Mouse (Mus musculus) ovary, postnatal 36 days (tissue): ENCODE results near the gene 1700017D01Rik.
"Not testable (repeated sequence)": the region's sequence is repeated elsewhere in the genome, so short reads cannot be mapped to it uniquely, and the experiment has no call there.

ENCODE experiments used
- DNase-seq: peaks from one replicate; pipeline ENCODE4 v3.0.0; 2022; ENCODE audit warnings: low spot score, mixed read lengths

Gene 1700017D01Rik

DNA sequence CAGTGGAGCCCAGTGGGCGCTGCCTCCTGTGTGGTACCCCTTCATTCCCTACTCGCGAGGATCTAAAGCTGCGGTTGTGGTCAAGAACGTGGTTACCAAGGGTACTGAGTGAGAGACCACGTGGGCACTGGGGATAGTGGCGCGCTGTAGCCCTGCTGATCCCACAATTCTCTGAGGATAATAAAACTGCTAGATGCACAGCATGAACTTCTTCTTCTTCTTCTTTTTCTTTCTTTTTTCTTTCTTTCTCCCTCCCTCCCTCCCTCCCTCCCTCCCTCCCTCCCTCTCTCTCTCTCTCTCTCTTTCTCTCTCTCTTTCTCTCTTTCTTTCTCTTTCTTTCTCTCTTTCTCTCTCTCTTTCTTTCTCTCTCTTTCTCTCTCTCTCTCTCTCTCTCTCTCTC is at the start of gene 1700017D01Rik:
Gene 1700017D01Rik, minus strand, starts transcription at position 101 of the 400 bp plus-strand sequence.
- DNase-seq, result not testable (repeated sequence)

DNA sequence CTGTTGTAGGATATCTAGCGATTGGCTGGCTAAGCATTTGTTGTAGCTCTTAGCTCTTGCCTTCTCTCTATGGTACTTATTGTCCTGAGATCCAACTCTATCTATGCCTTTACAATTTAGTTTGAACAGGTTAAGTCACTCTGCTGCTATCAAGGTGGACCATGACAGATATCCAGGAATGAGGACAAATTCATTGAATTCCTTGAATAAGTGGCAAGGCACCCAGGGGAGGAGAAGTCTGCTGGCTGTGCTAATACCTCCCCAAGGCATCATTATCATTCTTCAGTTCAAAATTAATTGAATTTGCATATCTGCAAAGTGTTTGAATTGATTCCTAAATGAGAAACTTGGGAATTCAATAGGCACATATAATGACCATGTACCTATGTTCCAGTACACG is 46.8 kb upstream of the 1700017D01Rik start:
- DNase-seq, result no peak

GRCm38 (mm10) chr19:11165172-11165571 is 34.5 kb upstream of the 1700017D01Rik start, which contains the start of gene 1700025F22Rik:
TSS of gene 1700025F22Rik (minus strand) at chr19:11165320.
- peak; percentile 9 for DNase-seq

- DNase-seq, result not testable (repeated sequence)
Measured at GRCm38 (mm10) chr19:11157890-11158289, 27.2 kb upstream of the 1700017D01Rik start.

DNA sequence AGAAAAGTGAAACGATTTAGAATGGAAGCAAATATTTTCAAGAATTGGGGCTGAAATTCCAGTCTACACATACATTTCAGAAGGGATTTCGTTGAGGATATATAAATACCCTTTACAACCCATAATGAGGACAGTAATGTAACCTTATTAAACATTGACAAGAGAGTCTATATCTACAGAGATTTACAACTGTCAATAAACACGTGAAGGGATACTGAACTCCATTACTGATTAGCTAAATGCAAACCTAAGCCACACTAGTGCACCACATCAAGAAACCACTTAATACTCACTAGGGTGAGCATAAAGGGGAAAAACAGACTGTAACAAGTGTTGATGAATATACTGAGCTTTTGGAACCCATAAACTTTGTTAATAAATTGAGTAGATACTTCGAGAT is 4.7 kb upstream of the 1700017D01Rik start:
- DNase-seq, result no peak

- no peak for DNase-seq
Measured at GRCm38 (mm10) chr19:11134852-11135251, 4.2 kb upstream of the 1700017D01Rik start.

DNA sequence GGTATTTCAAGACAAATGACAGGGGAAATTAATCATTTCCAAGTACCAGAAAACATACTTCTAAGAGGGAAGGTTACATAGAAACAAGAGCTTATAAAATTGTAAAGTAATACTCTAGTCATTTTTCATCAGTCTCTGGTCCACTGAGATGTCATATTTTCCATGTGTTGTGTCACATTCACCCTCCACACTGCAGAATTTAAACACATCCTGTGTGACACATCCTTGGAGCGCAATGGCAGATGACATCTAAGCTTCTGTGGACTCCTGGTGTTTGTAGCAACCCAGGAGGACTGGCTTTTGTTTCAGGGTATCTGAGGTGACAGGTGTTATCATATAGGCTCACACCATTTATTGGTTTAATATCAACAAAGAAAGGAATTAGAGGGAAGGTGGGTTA is 974 bp downstream of the 1700017D01Rik start:
- DNase-seq, result no peak

- DNase-seq, result peak; percentile 23
Measured at GRCm38 (mm10) chr19:11121016-11121420, 9.7 kb downstream of the 1700017D01Rik start.

- DNase-seq, result no peak
Measured at GRCm38 (mm10) chr19:11119338-11119737, 11.3 kb downstream of the 1700017D01Rik start.

DNA sequence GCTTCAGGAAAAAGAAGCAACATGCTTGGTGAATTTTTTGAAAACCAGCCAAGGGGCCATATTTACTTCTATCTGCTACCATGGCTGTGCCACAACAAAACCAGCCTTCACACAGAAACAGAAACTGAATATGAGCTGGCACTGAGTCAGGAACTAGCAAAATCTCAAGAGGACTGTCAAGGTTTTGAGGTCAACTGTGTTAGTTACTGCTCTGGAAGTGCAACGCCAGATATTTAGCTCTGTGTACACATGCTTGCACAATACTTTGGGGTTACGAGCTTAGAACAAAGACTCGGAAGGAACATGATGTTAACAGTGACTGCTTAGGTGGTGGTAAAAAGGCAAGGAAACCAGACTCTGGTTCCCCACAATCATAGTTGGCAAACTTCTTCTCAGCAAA is 22.9 kb downstream of the 1700017D01Rik start:
- no peak for DNase-seq

- DNase-seq, result no peak
Measured at GRCm38 (mm10) chr19:11101880-11102279, 28.8 kb downstream of the 1700017D01Rik start.

- no peak for DNase-seq
Measured at GRCm38 (mm10) chr19:11098401-11098800, 32.3 kb downstream of the 1700017D01Rik start.

- peak; percentile 11 for DNase-seq
Measured at GRCm38 (mm10) chr19:11092131-11092530, 38.5 kb downstream of the 1700017D01Rik start.

GRCm38 (mm10) chr19:11080934-11081333 is 49.7 kb downstream of the 1700017D01Rik start, which contains the start of gene Ms4a8a:
TSS of gene Ms4a8a (minus strand) at chr19:11081102.
- DNase-seq, result no peak

DNA sequence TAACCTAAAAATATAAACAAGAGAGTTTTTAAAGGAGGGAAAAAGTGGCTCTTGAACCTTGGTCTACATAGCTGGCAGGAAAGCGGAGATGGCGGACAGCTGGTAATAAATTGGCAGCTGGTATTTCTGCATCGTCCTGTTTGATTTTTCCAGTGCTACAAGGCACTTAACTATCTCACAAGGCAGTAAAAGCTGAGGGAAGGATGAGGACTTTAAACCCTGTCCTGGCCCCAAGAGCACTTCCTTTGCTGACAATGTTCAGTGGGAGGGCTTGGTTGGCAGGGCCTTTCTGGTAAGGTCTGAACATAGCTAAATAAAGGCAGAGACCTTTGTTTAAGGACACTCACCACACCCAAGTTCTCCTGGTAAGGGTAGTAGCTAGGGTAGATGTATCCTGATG is 60.3 kb downstream of the 1700017D01Rik start:
- no peak for DNase-seq

DNA sequence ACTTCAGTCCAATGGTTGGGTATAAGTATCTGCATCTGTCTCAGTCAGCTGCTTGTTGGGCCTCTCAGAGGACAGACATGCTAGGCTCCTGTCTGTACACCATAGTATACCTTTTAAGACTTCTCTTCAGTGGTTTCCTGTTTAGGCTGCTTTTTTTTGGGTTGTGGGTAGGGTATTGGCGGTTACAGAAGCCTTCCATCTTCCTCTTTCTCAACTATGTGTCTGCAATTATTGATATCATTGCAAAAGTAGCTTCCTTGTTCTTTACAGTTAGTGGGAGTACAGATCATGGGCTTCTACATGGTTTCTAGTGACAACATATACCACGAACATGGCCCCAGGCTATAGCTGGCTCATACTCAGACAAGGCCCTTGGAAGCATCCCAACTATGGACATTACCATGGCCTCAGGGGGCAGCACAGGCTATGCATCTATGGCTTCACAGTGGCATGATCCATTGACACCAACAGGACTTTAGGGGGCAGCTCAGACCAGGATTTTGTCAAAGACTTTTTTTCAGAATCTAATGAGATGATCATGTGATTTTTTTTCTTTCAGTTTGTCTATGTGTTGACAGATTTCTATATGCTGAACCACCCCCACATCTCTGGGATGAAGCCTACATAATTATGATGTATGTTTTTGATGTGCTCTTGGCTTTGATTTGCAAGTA is 65.3 kb downstream of the 1700017D01Rik start:
- no peak for DNase-seq

DNA sequence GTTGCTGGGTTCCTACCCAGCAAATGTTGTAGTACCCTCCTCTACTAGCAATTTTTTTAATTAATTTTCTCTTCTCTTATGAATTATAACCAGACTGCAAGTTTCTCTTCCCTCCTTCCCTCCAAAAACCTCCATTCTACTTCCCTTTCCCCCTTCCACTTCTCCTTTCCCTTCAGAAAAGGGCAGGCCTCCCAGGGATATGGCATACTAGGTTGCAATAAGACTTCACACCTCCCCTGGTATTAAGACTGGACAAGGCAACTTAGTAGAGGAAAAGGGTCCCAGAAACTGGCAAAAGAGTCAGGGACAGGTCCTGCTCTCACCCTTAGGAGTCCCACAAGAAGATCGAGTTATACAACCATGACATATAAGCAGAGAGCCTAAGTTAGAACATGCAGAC is 69.8 kb downstream of the 1700017D01Rik start:
- DNase-seq, result no peak

GRCm38 (mm10) chr19:11059967-11060366 is 70.7 kb downstream of the 1700017D01Rik start:
- DNase-seq, result no peak

DNA sequence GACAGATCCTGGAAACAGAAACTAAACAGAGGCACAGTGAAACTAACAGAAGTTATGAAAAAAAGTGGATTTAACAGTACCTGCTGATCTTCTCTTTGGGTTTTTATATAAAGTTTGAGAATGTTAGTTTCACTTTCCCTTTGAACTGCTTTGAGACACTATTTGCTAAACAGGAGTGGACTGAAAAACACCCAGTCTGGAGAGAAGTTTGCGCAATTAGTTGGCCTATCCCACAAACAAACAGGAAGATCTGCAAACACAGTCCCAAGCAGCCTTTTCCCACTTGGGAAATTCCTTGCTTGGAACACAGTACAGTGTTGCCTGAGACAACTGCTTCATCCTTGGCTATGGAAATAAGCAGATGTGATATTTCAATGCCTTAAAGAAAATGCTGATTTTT is 75.0 kb downstream of the 1700017D01Rik start:
- not testable (repeated sequence) for DNase-seq

DNA sequence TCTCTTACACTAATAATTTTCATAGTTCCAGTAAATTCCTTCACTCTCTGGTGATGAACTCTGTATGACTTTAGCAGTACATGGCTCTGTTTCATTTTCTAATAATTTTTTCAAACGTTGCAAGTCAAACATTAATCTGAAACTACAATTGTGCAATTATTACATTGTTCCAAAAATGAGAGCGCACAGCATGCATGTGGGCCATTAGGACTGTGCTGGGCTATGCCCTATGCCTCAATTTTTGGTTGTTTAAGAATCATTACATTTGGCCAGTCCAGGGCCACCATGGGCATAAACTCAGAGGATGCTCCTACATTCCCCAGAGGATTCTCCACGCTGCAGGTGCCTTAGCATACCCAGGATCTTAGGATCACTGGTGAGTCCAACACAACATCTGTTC is 77.4 kb downstream of the 1700017D01Rik start:
- no peak for DNase-seq

DNA sequence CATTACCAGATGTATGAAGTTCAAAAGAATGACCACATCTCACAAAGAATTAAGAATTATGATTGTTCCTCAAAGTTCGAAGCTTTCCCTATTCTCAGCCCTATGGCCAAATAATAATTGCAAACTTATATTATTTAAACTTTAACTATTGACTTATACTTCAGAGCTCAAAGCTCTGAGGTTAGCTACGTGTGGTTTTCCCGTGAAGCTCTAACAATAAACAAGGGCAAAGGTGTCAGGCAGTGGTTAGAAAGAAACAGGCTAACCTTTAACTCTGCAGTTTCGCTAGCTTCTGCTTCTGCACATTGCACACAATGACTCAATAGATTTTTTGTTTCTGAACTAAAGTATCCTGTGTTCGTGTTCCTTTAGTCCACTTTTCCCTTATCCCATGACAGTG is 77.8 kb downstream of the 1700017D01Rik start:
- no peak for DNase-seq

GRCm38 (mm10) chr19:11050286-11050685 is 80.4 kb downstream of the 1700017D01Rik start:
- no peak for DNase-seq

DNA sequence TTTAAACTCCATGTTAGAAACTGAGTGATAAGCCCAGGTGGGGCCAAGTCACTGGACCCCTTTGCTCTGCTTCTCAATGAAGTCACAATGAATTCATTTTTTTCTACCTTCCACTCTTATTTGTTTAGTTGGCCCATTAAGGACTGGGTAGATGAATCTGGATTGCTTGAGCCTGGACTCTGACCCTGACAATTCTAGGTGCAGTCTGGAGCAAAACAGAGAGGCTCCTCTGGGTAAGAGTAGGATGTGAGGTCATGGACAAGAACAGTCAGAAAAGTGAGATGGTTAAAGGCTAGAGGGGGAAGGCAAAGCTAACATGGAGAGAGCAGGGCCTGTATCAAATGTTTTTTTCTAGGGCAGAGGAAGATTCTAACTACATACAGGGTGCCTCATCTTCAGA is 81.2 kb downstream of the 1700017D01Rik start:
- DNase-seq, result no peak

- DNase-seq, result no peak
Measured at GRCm38 (mm10) chr19:11048503-11048902, 82.2 kb downstream of the 1700017D01Rik start.
